Mouse (Mus musculus) urinary bladder, postnatal 25 days (tissue): ENCODE data around the gene Phactr4.

ENCODE experiments used
- DNase-seq: peaks from one replicate; pipeline ENCODE4 v3.0.0; 2022; ENCODE audit warnings: low spot score

The Phactr4 gene

GRCm38 (mm10) chr4:132369953-132370750 is 52.1 kb downstream of the Phactr4 start:
- DNase-seq: no peak

- no peak for DNase-seq
Measured at GRCm38 (mm10) chr4:132367480-132368201, 54.6 kb downstream of the Phactr4 start.

GRCm38 (mm10) chr4:132365450-132366060 is 56.7 kb downstream of the Phactr4 start:
- no peak for DNase-seq

- no peak for DNase-seq
Measured at GRCm38 (mm10) chr4:132363487-132363886, 58.8 kb downstream of the Phactr4 start.

GRCm38 (mm10) chr4:132359510-132359909 is 62.8 kb downstream of the Phactr4 start:
- no peak for DNase-seq

- DNase-seq: no peak
Measured at GRCm38 (mm10) chr4:132356170-132356569, 66.1 kb downstream of the Phactr4 start.

- no peak for DNase-seq
Measured at GRCm38 (mm10) chr4:132355403-132355802, 66.9 kb downstream of the Phactr4 start.

GRCm38 (mm10) chr4:132354571-132354970 is 67.7 kb downstream of the Phactr4 start:
- DNase-seq: peak; percentile 68

- DNase-seq: peak; percentile 89
Measured at GRCm38 (mm10) chr4:132353481-132353885, 68.8 kb downstream of the Phactr4 start, which contains the start of gene Rcc1. TSS of gene Rcc1 (minus strand) at chr4:132353605.

GRCm38 (mm10) chr4:132352739-132353138 is 69.5 kb downstream of the Phactr4 start:
- DNase-seq: no peak

- DNase-seq: no peak
Measured at GRCm38 (mm10) chr4:132351401-132351800, 70.9 kb downstream of the Phactr4 start.

- DNase-seq: no peak
Measured at GRCm38 (mm10) chr4:132350854-132351253, 71.4 kb downstream of the Phactr4 start.

GRCm38 (mm10) chr4:132350123-132350740 is 72.1 kb downstream of the Phactr4 start:
- DNase-seq: no peak

- DNase-seq: no peak
Measured at GRCm38 (mm10) chr4:132349495-132350122, 72.7 kb downstream of the Phactr4 start.

- DNase-seq: no peak
Measured at GRCm38 (mm10) chr4:132346661-132347060, 75.6 kb downstream of the Phactr4 start.

- DNase-seq: no peak
Measured at GRCm38 (mm10) chr4:132346261-132346660, 76.0 kb downstream of the Phactr4 start.

- no peak for DNase-seq
Measured at GRCm38 (mm10) chr4:132345843-132346212, 76.5 kb downstream of the Phactr4 start.

- DNase-seq: peak; percentile 99
Measured at GRCm38 (mm10) chr4:132345135-132345842, 77.0 kb downstream of the Phactr4 start.

GRCm38 (mm10) chr4:132344403-132345134 is 77.7 kb downstream of the Phactr4 start:
- no peak for DNase-seq

- no peak for DNase-seq
Measured at GRCm38 (mm10) chr4:132341451-132341850, 80.8 kb downstream of the Phactr4 start.

GRCm38 (mm10) chr4:132338943-132339342 is 83.3 kb downstream of the Phactr4 start:
- no peak for DNase-seq
